Mouse (Mus musculus) hindbrain, embryonic 15.5 days (tissue): ENCODE results near the gene Tmem189. TPM values are rescaled to one million over a fixed set of nuclear protein-coding genes. Genes with fewer than 3 reads are reported as not detected.

Source experiments
- ATAC-seq: fragments of 200-750 bp; cut with Nextera tagmentation; 2 replicates; pipeline ENCODE4 v1.8.0; 2017; ENCODE audit warnings: low read depth, moderate number of reproducible peaks, moderate TSS enrichment; ENCODE audit not compliant: low FRiP score
- H3K27ac ChIP-seq: fragments of 300-500 bp; sonication (generic); replicated peaks from 2 replicates; pipeline ENCODE4 v1.5.1; 2015; ENCODE audit warnings: mild to moderate bottlenecking, inconsistent platforms
- H3K27me3 ChIP-seq: fragments of 300-500 bp; sonication (generic); 2 replicates; pipeline ENCODE4 v1.6.1; 2015; ENCODE audit warnings: control low read depth, inconsistent platforms
- H3K36me3 ChIP-seq: fragments of 300-500 bp; sonication (generic); 2 replicates; pipeline ENCODE4 v1.6.1; 2015; ENCODE audit warnings: control low read depth, inconsistent platforms
- H3K4me1 ChIP-seq: fragments of 300-500 bp; sonication (generic); replicated peaks from 2 replicates; pipeline ENCODE4 v1.6.1; 2015; ENCODE audit warnings: control low read depth, inconsistent platforms
- H3K4me2 ChIP-seq: fragments of 300-500 bp; sonication (generic); 2 replicates; pipeline ENCODE4 v1.6.1; 2015; ENCODE audit warnings: moderate library complexity, mild to moderate bottlenecking, inconsistent platforms
- H3K4me3 ChIP-seq: fragments of 300-500 bp; sonication (generic); 2 replicates; pipeline ENCODE4 v1.5.1; 2015; ENCODE audit warnings: mild to moderate bottlenecking, inconsistent platforms
- H3K9ac ChIP-seq: fragments of 300-500 bp; sonication (generic); 2 replicates; pipeline ENCODE4 v1.6.1; 2015; ENCODE audit warnings: inconsistent platforms
- H3K9me3 ChIP-seq: fragments of 300-500 bp; sonication (generic); 2 replicates; pipeline ENCODE4 v1.6.1; 2016; ENCODE audit warnings: control low read depth, inconsistent platforms
- WGBS: fragments of 180-500 bp; shearing (Covaris S2); methylation state at CpG from one replicate; pipeline ENCODE4 v1.1.7; 2015; 5-methylcytosine and 5-hydroxymethylcytosine counted together
- polyA plus RNA-seq: library from polyadenylated mRNA; unstranded; fragments of >200 nt; fragmentation: Nextera tagmentation; extraction: Ambion mirVana; gene quantifications from 2 replicates; pipeline ENCODE4 v1.2.1, GENCODE M21; 2015

Tmem189 gene
- polyA plus RNA-seq, 1 experiment from 2014 or later = 42.5 TPM

DNA sequence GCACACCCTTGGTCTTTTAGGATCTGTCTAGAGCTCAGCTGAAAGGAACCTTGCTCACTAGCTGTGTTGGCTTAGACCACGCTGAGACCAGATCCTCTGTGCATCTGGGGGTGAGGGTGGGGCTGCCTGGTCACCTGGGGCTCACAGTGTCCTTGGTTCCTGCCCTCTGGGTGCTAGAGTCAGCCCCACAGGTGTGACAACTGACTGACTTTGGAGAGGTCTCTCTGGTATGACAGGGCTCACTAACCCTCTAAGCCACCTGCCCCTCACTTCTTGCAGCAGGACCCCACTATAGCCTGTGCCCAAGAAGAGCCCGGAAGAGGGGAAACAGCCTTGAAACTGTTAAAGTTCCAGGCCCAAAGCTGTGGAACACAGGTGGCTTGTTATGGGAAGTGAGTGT, 87.3 kb downstream of the Tmem189 start:
- H3K4me2 ChIP-seq = no peak overlapping the region
- peaks cover 4% of the 10 kb centered on the region; the same call in 1 of the 2 replicates for H3K27me3 ChIP-seq
- 0 out of 2 replicates have a peak, but pooled peaks cover 1% of the 10 kb centered on the region for H3K36me3 ChIP-seq
- no peak overlapping the region for H3K4me3 ChIP-seq
- H3K4me1 ChIP-seq = peaks cover 3% of the 10 kb centered on the region
- H3K9me3 ChIP-seq = no peaks in the 10 kb centered on the region
- ATAC-seq = no peak
- H3K27ac ChIP-seq = no peak overlapping the region
- WGBS = 89% methylated on average over 2 of the region's 2 CpGs
- H3K9ac ChIP-seq = no peak overlapping the region

DNA sequence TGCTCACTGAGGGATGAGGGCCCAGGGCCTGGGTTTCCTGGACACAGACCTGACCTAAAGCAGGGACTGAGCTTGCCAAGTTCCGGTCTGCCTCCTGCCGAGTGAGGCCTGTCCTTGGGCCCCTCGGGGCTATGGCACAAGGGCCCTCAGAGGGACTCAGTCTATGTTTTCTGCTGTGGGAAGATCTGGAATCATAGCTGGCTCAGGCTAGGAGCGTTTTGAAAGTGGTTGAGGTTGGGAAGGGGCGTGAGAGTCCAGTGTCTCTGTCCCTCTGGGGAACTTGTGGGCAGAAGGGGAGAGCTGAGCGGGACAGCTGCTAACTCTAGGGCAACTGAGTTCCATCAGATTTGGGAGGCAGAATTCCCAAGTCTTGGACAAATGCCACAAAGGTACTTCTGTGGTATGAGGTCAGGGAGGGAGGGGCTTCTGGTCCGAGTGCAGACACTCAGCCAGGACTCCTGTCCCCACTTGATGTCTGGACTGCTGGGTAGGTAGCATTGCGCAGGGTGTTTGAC, 89.1 kb downstream of the Tmem189 start:
- peaks cover 4% of the 10 kb centered on the region; the same call in 1 of the 2 replicates for H3K27me3 ChIP-seq
- no peak overlapping the region for H3K4me3 ChIP-seq
- H3K27ac ChIP-seq = no peak overlapping the region
- ATAC-seq = no peak
- H3K4me1 ChIP-seq = peaks cover 13% of the 10 kb centered on the region
- no peak overlapping the region for H3K4me2 ChIP-seq
- no peaks in the 10 kb centered on the region for H3K9me3 ChIP-seq
- no peaks in the 10 kb centered on the region for H3K36me3 ChIP-seq
- 79% methylated on average over 8 of the region's 8 CpGs for whole genome bisulfite sequencing
- H3K9ac ChIP-seq = no peak overlapping the region

DNA sequence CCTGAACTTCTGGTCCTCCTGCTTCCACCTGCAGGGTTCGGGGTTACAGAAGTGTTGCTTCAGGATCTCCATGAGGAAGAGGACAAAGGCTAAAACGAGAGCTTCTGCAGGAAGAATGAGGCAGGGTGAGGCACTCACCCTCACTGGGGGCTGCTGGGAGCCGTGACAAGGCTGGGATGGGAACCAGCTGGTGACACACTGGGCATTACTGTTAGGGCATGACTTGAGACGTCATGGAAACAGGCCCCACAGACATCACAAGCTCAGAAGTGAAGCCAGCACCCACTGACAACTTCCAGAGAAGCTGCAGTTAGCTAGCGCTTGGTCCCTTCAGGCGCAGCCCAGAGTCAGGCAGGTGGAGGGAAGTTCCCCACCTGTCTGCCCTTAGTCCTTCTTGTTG, 89.7 kb downstream of the Tmem189 start:
- Histone ChIP-seq H3K27ac (no peak overlapping the region), H3K4me3 (no peak overlapping the region), H3K4me1 (peaks cover 13% of the 10 kb centered on the region), H3K9ac (no peak overlapping the region), H3K4me2 (no peak overlapping the region), H3K27me3 (peaks cover 4% of the 10 kb centered on the region; the same call in 1 of the 2 replicates), H3K36me3 (no peaks in the 10 kb centered on the region), H3K9me3 (no peaks in the 10 kb centered on the region)
- ATAC-seq = no peak
- 70% methylated on average over 6 of the region's 6 CpGs for WGBS

DNA sequence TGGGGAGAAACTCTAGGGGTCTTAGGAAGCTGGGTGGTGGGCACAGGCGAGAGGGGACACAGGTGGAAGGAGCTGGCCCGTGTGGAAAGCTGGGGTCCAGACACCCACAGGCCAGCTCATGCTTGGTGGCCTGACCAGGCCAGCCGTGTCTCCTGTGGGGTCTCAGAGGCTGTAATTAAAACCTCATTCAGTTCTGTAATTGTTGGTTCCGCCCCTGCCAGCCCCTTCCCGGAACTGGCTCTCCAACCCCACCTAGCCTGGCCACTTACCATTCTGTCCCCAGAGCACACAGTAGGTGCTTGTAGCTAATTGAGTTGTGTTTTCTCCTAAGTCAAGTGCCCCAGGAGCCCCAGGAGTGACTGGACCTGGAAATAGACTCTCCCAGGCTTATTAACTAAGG, 90.4 kb downstream of the Tmem189 start:
- no peaks in the 10 kb centered on the region for H3K9me3 ChIP-seq

DNA sequence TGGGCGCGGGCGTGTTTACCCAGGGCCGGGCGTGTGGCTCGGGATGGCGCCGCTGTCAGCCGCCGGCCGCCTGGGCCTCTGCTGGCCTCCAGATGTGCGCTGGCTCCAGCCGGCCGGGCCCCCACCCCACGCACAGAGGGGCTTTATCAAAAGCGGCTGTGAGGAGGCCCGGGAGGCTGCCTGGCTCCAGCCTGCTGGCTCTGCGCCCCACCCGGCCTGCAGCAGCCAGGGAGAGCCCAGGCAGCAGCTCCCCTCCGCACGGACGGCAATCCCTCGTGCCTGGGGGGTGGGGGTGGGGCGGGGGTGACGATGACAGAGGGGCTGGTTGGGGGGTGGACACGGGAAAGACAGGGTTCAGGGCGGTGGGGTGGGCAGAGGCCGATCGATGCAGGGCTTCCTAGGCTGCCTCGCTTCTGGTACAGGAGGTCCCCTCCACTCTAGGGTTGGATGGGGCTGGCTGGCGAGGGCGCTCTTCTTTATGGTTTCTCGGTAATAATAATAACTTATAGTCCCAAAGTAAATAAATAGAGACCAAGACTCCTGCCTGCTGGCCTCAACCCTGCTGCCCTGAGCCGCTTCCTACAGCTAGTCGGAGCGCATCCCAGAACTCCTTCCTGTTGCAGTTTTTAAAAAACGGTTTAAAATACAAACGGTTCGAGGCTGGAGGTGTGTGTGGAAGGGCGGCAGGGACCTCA, 92.0 kb downstream of the Tmem189 start:
- Histone ChIP-seq H3K4me1 (peaks cover 17% of the 10 kb centered on the region), H3K9me3 (no peaks in the 10 kb centered on the region), H3K36me3 (no peaks in the 10 kb centered on the region), H3K4me3 (0 out of 2 replicates have a peak overlapping the region, but pooled peaks have one; percentile 1), H3K27me3 (peaks cover 4% of the 10 kb centered on the region; the same call in 1 of the 2 replicates), H3K9ac (no peak overlapping the region), H3K27ac (no peak overlapping the region), H3K4me2 (peak overlapping the region; percentile 40)
- no peak for ATAC-seq
- WGBS = 33% methylated on average over 36 of the region's 40 CpGs

More for the DNA sequence above, 90.4 kb downstream of the Tmem189 start:
- Histone ChIP-seq H3K36me3 (no peaks in the 10 kb centered on the region), H3K27me3 (peaks cover 4% of the 10 kb centered on the region; the same call in 1 of the 2 replicates), H3K4me2 (no peak overlapping the region), H3K27ac (no peak overlapping the region), H3K4me1 (peaks cover 17% of the 10 kb centered on the region), H3K4me3 (no peak overlapping the region), H3K9ac (no peak overlapping the region)
- ATAC-seq = no peak
- 75% methylated on average over 5 of the region's 5 CpGs for WGBS

DNA sequence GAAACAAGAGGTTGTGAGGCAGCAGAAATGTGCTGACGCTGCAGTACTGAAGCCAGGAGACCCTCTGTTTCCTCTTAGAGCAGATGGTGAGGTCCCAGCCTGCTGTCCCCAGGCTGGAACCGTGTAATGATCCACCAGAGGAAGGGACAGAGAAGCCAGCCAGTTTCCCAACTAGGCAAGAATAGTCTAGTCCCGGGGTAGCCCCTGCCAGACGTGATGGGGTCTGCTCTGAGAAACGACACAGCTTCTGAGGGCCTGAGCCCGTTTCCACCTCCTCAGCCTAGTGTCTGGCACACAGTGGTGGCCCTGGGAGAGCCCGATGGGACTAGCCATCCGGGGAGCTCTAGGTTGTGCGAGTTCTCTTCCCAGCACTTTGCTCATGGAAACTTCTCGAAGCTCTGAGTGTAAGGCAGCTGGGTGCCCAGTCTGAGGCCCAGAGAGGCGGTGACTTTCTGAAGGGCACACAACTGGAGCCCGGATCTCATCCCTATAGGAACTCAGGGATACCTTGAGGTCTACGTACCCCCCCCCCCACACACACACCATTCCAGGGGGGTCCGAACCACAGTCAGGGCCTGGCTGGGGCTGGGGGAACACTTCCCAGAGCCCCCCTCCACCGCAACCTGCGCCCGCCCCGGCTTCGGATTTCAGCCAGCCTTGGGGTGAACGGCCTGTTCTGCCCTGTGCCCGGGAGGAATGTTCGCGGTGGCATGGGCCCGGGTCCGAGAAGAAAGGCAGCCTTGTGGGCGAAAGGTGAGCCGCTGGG, 92.7 kb downstream of the Tmem189 start:
- 43% methylated on average over 24 of the region's 27 CpGs for WGBS
- Histone ChIP-seq H3K9ac (no peak overlapping the region), H3K27ac (peak overlapping the region; percentile 29; the same call in 1 of the 2 replicates)

DNA sequence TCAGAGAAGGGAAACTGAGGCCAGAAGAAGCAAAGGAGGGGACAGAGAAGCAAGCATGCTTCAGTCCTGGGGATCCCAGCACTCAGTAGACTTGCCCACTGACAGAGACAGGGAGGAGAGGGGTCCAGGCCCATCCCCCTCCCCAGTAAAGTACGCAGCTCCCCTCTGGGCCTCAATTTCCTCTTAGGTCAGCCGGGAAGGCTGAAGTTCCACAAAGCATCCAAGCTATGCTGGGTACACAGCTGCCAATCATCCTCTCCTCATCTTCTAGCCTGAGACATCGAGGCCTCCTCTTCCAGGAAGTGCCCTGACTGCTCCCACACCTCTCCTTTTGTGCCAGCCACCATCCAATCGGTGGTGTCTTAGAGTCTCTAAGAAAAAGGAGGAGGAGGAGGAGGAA, 93.4 kb downstream of the Tmem189 start:
- Histone ChIP-seq H3K27me3 (peaks cover 4% of the 10 kb centered on the region; the same call in 1 of the 2 replicates), H3K4me3 (no peak overlapping the region), H3K4me2 (no peak overlapping the region), H3K9me3 (no peaks in the 10 kb centered on the region), H3K4me1 (peaks cover 17% of the 10 kb centered on the region), H3K27ac (0 out of 2 replicates have a peak overlapping the region, but pooled peaks have one; percentile 35), H3K9ac (no peak overlapping the region), H3K36me3 (no peaks in the 10 kb centered on the region)
- no peak for ATAC-seq
- 47% methylated on average over 4 of the region's 4 CpGs for WGBS

More for the DNA sequence above, 92.7 kb downstream of the Tmem189 start:
- no peak for ATAC-seq
- peaks cover 17% of the 10 kb centered on the region for H3K4me1 ChIP-seq
- H3K9me3 ChIP-seq = no peaks in the 10 kb centered on the region
- no peaks in the 10 kb centered on the region for H3K36me3 ChIP-seq
- H3K4me3 ChIP-seq = 0 out of 2 replicates have a peak overlapping the region, but pooled peaks have one; percentile 1
- peak overlapping the region; percentile 40 for H3K4me2 ChIP-seq
- peaks cover 4% of the 10 kb centered on the region; the same call in 1 of the 2 replicates for H3K27me3 ChIP-seq

DNA sequence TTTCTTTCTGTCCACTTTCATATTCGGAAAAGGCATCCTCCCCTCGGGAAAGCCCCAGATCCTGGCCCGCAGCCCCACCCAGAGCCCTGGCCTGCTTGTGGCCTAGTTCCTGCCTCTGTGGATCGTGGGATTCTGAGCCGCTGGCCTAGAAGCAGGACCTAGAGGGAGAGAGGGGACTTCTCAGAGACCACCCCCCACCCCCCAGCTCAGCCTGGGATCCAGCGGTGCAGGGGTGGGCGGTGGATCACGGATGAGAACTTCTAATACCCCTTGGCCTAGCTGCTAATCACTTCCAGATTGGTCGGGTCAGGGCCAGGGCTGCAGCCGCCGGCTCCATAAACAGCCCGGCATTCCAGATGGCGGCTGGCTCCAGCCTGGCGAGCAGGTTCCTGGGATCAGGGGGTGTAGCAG, 93.9 kb downstream of the Tmem189 start:
- H3K27ac ChIP-seq = peak overlapping the region; percentile 35; the same call in 1 of the 2 replicates
- no peak for ATAC-seq
- 53% methylated on average over 14 of the region's 14 CpGs for WGBS
- peaks cover 4% of the 10 kb centered on the region; the same call in 1 of the 2 replicates for H3K27me3 ChIP-seq
- H3K9me3 ChIP-seq = no peaks in the 10 kb centered on the region
- H3K36me3 ChIP-seq = no peaks in the 10 kb centered on the region
- peaks cover 17% of the 10 kb centered on the region for H3K4me1 ChIP-seq
- H3K9ac ChIP-seq = no peak overlapping the region
- no peak overlapping the region for H3K4me3 ChIP-seq
- no peak overlapping the region for H3K4me2 ChIP-seq

DNA sequence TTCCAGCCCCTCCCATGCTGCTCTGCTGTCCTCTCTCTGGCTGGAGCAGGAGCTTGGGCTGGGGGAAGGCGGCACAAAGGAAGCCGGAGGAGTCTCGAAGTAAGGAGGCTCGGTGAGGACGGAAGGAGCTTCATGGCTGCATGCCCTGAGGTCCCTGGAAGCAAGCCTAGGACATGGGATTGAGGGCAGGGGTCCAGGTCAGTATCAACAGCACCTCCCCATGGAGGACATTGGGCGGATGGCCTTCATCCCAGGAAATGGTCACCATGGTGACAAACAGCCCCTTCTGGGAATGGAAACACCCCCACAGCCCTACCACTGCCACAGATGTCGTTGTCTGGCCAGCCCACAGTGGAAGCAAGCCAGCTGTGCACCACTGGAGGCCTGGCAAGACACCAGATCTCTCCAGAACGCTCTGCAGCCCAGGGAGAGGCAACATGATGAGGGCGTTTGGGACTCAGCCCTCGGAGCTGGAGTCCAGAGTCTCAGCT, 95.1 kb downstream of the Tmem189 start:
- Histone ChIP-seq H3K4me1 (peaks cover 17% of the 10 kb centered on the region), H3K4me3 (no peak overlapping the region), H3K36me3 (no peaks in the 10 kb centered on the region), H3K4me2 (no peak overlapping the region), H3K9ac (no peak overlapping the region), H3K9me3 (no peaks in the 10 kb centered on the region), H3K27ac (peak overlapping the region; percentile 7; the same call in 1 of the 2 replicates), H3K27me3 (peaks cover 4% of the 10 kb centered on the region; the same call in 1 of the 2 replicates)
- WGBS = 21% methylated on average over 10 of the region's 10 CpGs
- peak; percentile 35 for ATAC-seq

DNA sequence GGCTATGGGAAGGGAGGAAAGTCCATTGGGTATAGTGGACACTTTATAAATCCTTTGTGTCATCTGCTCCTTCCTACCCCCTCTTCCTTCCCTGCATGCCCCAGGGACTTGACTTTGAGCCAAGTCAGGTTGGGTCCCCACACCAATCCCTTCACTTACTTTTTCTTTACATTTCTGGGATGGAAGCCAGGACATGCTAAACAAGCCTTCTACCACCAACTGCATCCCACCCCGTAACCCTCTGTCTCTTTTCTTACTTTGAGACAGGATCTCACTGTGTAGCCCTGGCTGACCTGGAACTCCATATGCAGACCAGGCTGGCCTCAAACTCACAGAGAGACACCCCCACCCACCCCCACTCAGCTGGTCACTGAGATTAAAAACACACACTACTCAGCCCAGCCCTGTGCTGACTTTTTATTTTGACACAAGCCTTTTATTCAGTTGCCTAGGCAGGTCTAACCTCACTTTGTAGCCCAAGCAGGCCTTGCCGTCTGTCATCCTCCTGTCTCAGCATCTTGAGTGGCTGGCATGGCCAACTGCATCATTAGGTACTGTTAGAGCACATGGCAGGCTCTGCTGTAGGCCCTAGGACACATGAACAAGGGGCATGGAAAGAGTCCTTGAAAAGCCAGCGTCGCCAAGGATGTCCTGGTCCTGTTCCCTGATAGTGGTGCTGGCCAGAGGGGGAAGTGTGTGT, 95.9 kb downstream of the Tmem189 start:
- WGBS = 79% methylated on average over 4 of the region's 4 CpGs
- Histone ChIP-seq H3K4me2 (no peak overlapping the region), H3K27ac (no peak overlapping the region), H3K9ac (no peak overlapping the region), H3K36me3 (no peaks in the 10 kb centered on the region), H3K27me3 (no peaks in the 10 kb centered on the region; the same call in 1 of the 2 replicates), H3K4me1 (peaks cover 21% of the 10 kb centered on the region), H3K9me3 (no peaks in the 10 kb centered on the region), H3K4me3 (no peak overlapping the region)
- ATAC-seq = peak; percentile 36; the same call in 1 of the 2 replicates
